Mouse (Mus musculus): ENCODE results near the gene Kifc5b.

DNA sequence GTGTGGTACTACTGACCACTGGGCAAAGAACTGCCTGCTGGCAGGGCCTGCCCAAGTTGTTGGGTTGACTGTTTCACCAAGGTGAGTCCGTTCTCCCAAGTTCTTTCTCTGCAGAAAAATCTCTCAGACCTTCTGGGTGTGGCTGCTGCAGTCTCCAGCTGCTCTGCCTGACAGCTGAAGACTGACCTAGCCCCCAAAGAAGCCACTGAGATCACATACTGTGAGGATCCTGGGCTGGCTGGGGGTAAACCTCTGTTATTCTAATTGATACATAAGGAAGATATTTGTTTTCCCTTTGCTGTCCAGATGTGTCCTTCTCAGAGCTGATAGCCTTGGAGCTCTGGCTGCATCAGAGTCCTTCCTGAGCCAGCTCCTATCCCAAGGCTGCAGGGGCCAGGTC, 1.6 kb upstream of the Kifc5b start:
- TF ChIP-seq CTCF (IDR thresholded peaks at IDR 0.05; ENCODE audit: low read depth, low read length) (no peak), POLR2A (IDR thresholded peaks at IDR 0.05; ENCODE audit: borderline replicate concordance, low read depth, low read length) (no peak)
